Comparison of ENCODE assay signal across 10 mouse cellular contexts in genomic region chr13:46349664-46350063, GRCm38 (mm10).
DNase-seq lines count a peak whose midpoint lies in the region; ATAC-seq and TF ChIP-seq lines count a peak whose summit lies in the region.
"Had no signal": no experiment of that assay in that cellular context is flagged by ENCODE, and none has a peak within 500 bp of the region (broad histone marks: within the 10 kb centered on the region; RNA-seq: fewer than 3 reads in every experiment).

No protein-coding gene starts in this region.

- H3K36me3 ChIP-seq in lung, embryonic 15.5 days: no peaks in the 10 kb centered on the region
- no peaks in the 10 kb centered on the region for H3K36me3 ChIP-seq in forebrain, postnatal 0 days (ENCODE audit: insufficient read depth)
- no peaks in the 10 kb centered on the region for H3K36me3 ChIP-seq in neural tube, embryonic 12.5 days

- no peak overlapping the region for H3K4me2 ChIP-seq in lung, embryonic 15.5 days
- no peak overlapping the region for H3K4me2 ChIP-seq in forebrain, postnatal 0 days (ENCODE audit: low read depth)
- H3K4me2 ChIP-seq in neural tube, embryonic 12.5 days (replicated peaks): no peak overlapping the region

- no peak overlapping the region for H3K9ac ChIP-seq in lung, embryonic 15.5 days
- H3K9ac ChIP-seq in forebrain, postnatal 0 days: no peak overlapping the region
- no peak overlapping the region for H3K9ac ChIP-seq in neural tube, embryonic 12.5 days

- H3K9me3 ChIP-seq in lung, embryonic 15.5 days: no peaks in the 10 kb centered on the region
- H3K9me3 ChIP-seq in forebrain, postnatal 0 days (ENCODE audit: low read length): no peaks in the 10 kb centered on the region
- H3K9me3 ChIP-seq in neural tube, embryonic 12.5 days: no peaks in the 10 kb centered on the region

- 0 out of 2 replicates have a peak, but pooled peaks have one; percentile 70 for ATAC-seq in lung, embryonic 15.5 days (ENCODE audit: borderline replicate concordance, extremely low read depth, low FRiP score, low TSS enrichment)
- ATAC-seq in forebrain, postnatal 0 days: peak; percentile 81
- ATAC-seq in neural tube, embryonic 12.5 days (ENCODE audit: low FRiP score, low read depth): peak; percentile 81
- ATAC-seq: CD4-positive, CD25-positive, alpha-beta regulatory T cell, adult 4 months; intestine, postnatal 0 days had no signal

- no peak for DNase-seq in gastrocnemius, adult 2 months
- DNase-seq in gastrocnemius, postnatal 14 days: no peak
- DNase-seq in lung, postnatal 10 days: no peak
- no peak for DNase-seq in forebrain, postnatal 0 days
- DNase-seq in ovary, postnatal 14 days (ENCODE audit: low spot score): no peak
- DNase-seq: thymus, postnatal 4 days had no signal

- H3K27me3 ChIP-seq in lung, embryonic 15.5 days: no peaks in the 10 kb centered on the region
- no peaks in the 10 kb centered on the region for H3K27me3 ChIP-seq in forebrain, postnatal 0 days (ENCODE audit: insufficient read depth, low read length)
- H3K27me3 ChIP-seq in neural tube, embryonic 12.5 days (replicated peaks): no peaks in the 10 kb centered on the region

- no peak for TF ChIP-seq CTCF in gastrocnemius, adult 2 months (IDR thresholded peaks at IDR 0.05)
- no peak for TF ChIP-seq CTCF in forebrain, postnatal 0 days (IDR thresholded peaks at IDR 0.05; ENCODE audit: low read depth)

- H3K4me1 ChIP-seq in lung, embryonic 15.5 days: no peaks in the 10 kb centered on the region
- H3K4me1 ChIP-seq in forebrain, postnatal 0 days (ENCODE audit: insufficient read depth): no peaks in the 10 kb centered on the region
- H3K4me1 ChIP-seq in neural tube, embryonic 12.5 days: peaks cover 12% of the 10 kb centered on the region; the same call in 1 of the 2 replicates

- intact Hi-C loops in gastrocnemius, adult 2 months (cut with DNase I): loop anchor here (2.0 to 10.0 kb wide), 3 partner anchors 39 to 165 kb away; no protein-coding TSS in a partner anchor
- intact Hi-C loops in gastrocnemius, postnatal 14 days (cut with DNase I; ENCODE audit: low total_unique reads): no loop called here

- WGBS in lung, embryonic 15.5 days: 48% methylated on average over 3 of the region's 3 CpGs
- WGBS in forebrain, postnatal 0 days: 36% methylated on average over 3 of the region's 3 CpGs
- 40% methylated on average over 3 of the region's 3 CpGs for WGBS in neural tube, embryonic 12.5 days

- H3K27ac ChIP-seq in gastrocnemius, adult 2 months: peak overlapping the region; percentile 75
- 0 out of 2 replicates have a peak overlapping the region, but pooled peaks have one; percentile 10 for H3K27ac ChIP-seq in lung, embryonic 15.5 days
- peak overlapping the region; percentile 35; the same call in 1 of the 2 replicates for H3K27ac ChIP-seq in forebrain, postnatal 0 days (ENCODE audit: low read depth, low read length)
- no peak overlapping the region for H3K27ac ChIP-seq in neural tube, embryonic 12.5 days

- H3K4me3 ChIP-seq in gastrocnemius, adult 2 months: no peak overlapping the region; the same call in 1 of the 2 replicates
- no peak overlapping the region for H3K4me3 ChIP-seq in lung, embryonic 15.5 days
- H3K4me3 ChIP-seq in forebrain, postnatal 0 days (ENCODE audit: low read depth, low read length): no peak overlapping the region
- no peak overlapping the region for H3K4me3 ChIP-seq in neural tube, embryonic 12.5 days
